Comparison of ENCODE assay signal across 8 mouse cellular contexts in the genomic region with DNA sequence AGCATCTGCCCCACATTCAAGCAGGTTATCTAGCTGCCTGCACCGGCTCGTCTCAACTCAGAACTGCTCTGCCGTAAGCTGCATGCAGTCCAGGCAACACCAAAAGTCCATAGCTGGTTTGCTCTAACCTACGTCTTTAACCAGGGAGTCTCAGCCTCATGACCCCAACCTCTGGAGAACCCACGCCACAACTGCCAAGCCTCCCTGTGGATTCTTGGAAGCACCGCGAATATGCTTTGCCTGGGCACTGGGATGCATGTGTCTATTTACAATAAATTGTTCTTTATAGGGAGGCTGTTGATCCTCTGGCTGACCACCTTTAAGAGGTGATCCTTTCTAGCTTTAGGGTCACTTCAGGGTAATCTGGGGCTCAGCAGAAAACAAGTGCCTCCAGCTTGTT. TPM values are rescaled to one million over a fixed set of nuclear protein-coding genes. Genes with fewer than 3 reads are reported as not detected.
A peak's percentile ranks its signal among the peaks of the same experiment; 100 is the strongest.
DNase-seq lines count a peak whose midpoint lies in the region; ATAC-seq and TF ChIP-seq lines count a peak whose summit lies in the region.

No protein-coding gene starts in this region.

- ATAC-seq in intestine, postnatal 0 days, result no peak
- ATAC-seq in neural tube, embryonic 13.5 days (ENCODE audit: low read depth), result no peak

- H3K4me3 ChIP-seq in left cerebral cortex, adult 2 months, result peak overlapping the region; percentile 83
- peak overlapping the region; percentile 54 for H3K4me3 ChIP-seq in embryonic fibroblast, embryonic 13.5 days (ENCODE audit: insufficient read depth, low read length)
- H3K4me3 ChIP-seq in intestine, postnatal 0 days (ENCODE audit: low read depth, low read length), result peak overlapping the region; percentile 68; the same call in 1 of the 2 replicates
- H3K4me3 ChIP-seq in neural tube, embryonic 13.5 days, result peak overlapping the region; percentile 62

- H3K9ac ChIP-seq in intestine, postnatal 0 days (ENCODE audit: low read depth, low read length), result no peak overlapping the region
- peak overlapping the region; percentile 80; the same call in 1 of the 2 replicates for H3K9ac ChIP-seq in neural tube, embryonic 13.5 days

- H3K36me3 ChIP-seq in intestine, postnatal 0 days (ENCODE audit: control insufficient read depth, insufficient read depth), result peaks cover 48% of the 10 kb centered on the region
- H3K36me3 ChIP-seq in neural tube, embryonic 13.5 days, result peaks cover 53% of the 10 kb centered on the region

- no peak for TF ChIP-seq POLR2A in embryonic fibroblast, embryonic 13.5 days (IDR thresholded peaks at IDR 0.05; ENCODE audit: low read depth, low read length)

- H3K4me2 ChIP-seq in intestine, postnatal 0 days (replicated peaks; ENCODE audit: low read depth), result peak overlapping the region; percentile 89
- peak overlapping the region; percentile 73 for H3K4me2 ChIP-seq in neural tube, embryonic 13.5 days

- H3K27me3 ChIP-seq in intestine, postnatal 0 days (replicated peaks; ENCODE audit: control insufficient read depth, insufficient read depth, low read length), result peaks cover 16% of the 10 kb centered on the region
- peaks cover 25% of the 10 kb centered on the region for H3K27me3 ChIP-seq in neural tube, embryonic 13.5 days

- intact Hi-C loops in left cerebral cortex, adult 2 months (cut with DNase I), result loop anchor here (2.0 to 5.0 kb wide), 2 partner anchors 16 to 95 kb away; no protein-coding TSS in a partner anchor
- intact Hi-C loops in left cerebral cortex, postnatal 4 days (cut with DNase I), result no loop called here

- no peak for DNase-seq in left cerebral cortex, adult 2 months (ENCODE audit: extremely low spot score in 1 of 2, low spot score in 2 of 2)
- DNase-seq in left cerebral cortex, postnatal 4 days, result no peak
- DNase-seq in right cerebral cortex, postnatal 14 days, result no peak
- DNase-seq in natural killer cell, adult 2 months (ENCODE audit: low spot score in 2 of 2), result no peak
- DNase-seq in urinary bladder, postnatal 36 days (ENCODE audit: low spot score in 2 of 2), result no peak

- no peak for TF ChIP-seq CTCF in left cerebral cortex, adult 2 months (IDR thresholded peaks at IDR 0.05)
- TF ChIP-seq CTCF in embryonic fibroblast, embryonic 13.5 days (IDR thresholded peaks at IDR 0.05; ENCODE audit: borderline replicate concordance, insufficient read depth, low read length), result no peak
- TF ChIP-seq CTCF in intestine, postnatal 0 days (IDR thresholded peaks at IDR 0.05; ENCODE audit: low read depth), result no peak

- peak overlapping the region; percentile 98 for H3K27ac ChIP-seq in left cerebral cortex, adult 2 months
- no peak overlapping the region for H3K27ac ChIP-seq in embryonic fibroblast, embryonic 13.5 days (ENCODE audit: insufficient read depth, low read length)
- peak overlapping the region; percentile 93; the same call in 1 of the 2 replicates for H3K27ac ChIP-seq in intestine, postnatal 0 days (ENCODE audit: low read depth, low read length)
- H3K27ac ChIP-seq in neural tube, embryonic 13.5 days (replicated peaks), result no peak overlapping the region

- no peaks in the 10 kb centered on the region for H3K9me3 ChIP-seq in intestine, postnatal 0 days (ENCODE audit: control insufficient read depth)
- H3K9me3 ChIP-seq in neural tube, embryonic 13.5 days, result no peaks in the 10 kb centered on the region

- 76% methylated on average over 7 of the region's 7 CpGs for WGBS in intestine, postnatal 0 days
- WGBS in neural tube, embryonic 13.5 days, result 84% methylated on average over 7 of the region's 7 CpGs

- no peaks in the 10 kb centered on the region; the same call in 1 of the 2 replicates for H3K4me1 ChIP-seq in embryonic fibroblast, embryonic 13.5 days (ENCODE audit: control insufficient read depth, insufficient read depth, low read length)
- H3K4me1 ChIP-seq in intestine, postnatal 0 days (replicated peaks; ENCODE audit: control insufficient read depth, insufficient read depth, low read length), result peaks cover 3% of the 10 kb centered on the region; the same call in 1 of the 2 replicates
- H3K4me1 ChIP-seq in neural tube, embryonic 13.5 days (replicated peaks), result peaks cover 24% of the 10 kb centered on the region

RNA-seq across cellular contexts. Expression of a gene that starts 1.1 kb away (rescaled TPM):
- 10 to 100 TPM; 28.5 to 29.1 TPM for total RNA-seq in left cerebral cortex, adult 2 months (2021)
- total RNA-seq in left cerebral cortex, postnatal 4 days (2021), result 10 to 100 TPM; 25.0 to 28.7 TPM
- polyA plus RNA-seq in embryonic fibroblast, embryonic 13.5 days (2011; ENCODE audit: insufficient read length, low read depth, missing spikeins), result 13.8 and 14.1 TPM in 2 replicates
- 14.6 and 18.0 TPM in 2 replicates for polyA plus RNA-seq in intestine, postnatal 0 days (2015; fragmentation: Nextera tagmentation; extraction: Ambion mirVana)
- 10.9 and 11.3 TPM in 2 replicates for polyA plus RNA-seq in neural tube, embryonic 13.5 days (2015; fragmentation: Nextera tagmentation; extraction: Ambion mirVana)

RNA-seq across cellular contexts. Expression of a gene that starts 4.3 kb away (rescaled TPM):
- 1 to 10 TPM in 1 of 2 experiments, under 1 TPM in 1; 0.77 to 2.1 TPM for total RNA-seq in left cerebral cortex, adult 2 months (2021)
- total RNA-seq in left cerebral cortex, postnatal 4 days (2021), result under 1 TPM; 0.62 to 0.81 TPM
- polyA plus RNA-seq in embryonic fibroblast, embryonic 13.5 days (2011; ENCODE audit: insufficient read length, low read depth, missing spikeins), result not detected in 2 replicates
- polyA plus RNA-seq in intestine, postnatal 0 days (2015; fragmentation: Nextera tagmentation; extraction: Ambion mirVana), result 3.6 and 4.8 TPM in 2 replicates
- polyA plus RNA-seq in neural tube, embryonic 13.5 days (2015; fragmentation: Nextera tagmentation; extraction: Ambion mirVana), result 2.0 and 2.2 TPM in 2 replicates

RNA-seq across cellular contexts. Expression of a gene that starts 6.5 kb away (rescaled TPM):
- total RNA-seq in left cerebral cortex, adult 2 months (2021), result 1 to 10 TPM; 1.1 to 1.8 TPM
- total RNA-seq in left cerebral cortex, postnatal 4 days (2021), result 1 to 10 TPM; 1.8 to 1.9 TPM
- not detected in 2 replicates for polyA plus RNA-seq in embryonic fibroblast, embryonic 13.5 days (2011; ENCODE audit: insufficient read length, low read depth, missing spikeins)
- polyA plus RNA-seq in intestine, postnatal 0 days (2015; fragmentation: Nextera tagmentation; extraction: Ambion mirVana), result 2.1 and 3.2 TPM in 2 replicates
- polyA plus RNA-seq in neural tube, embryonic 13.5 days (2015; fragmentation: Nextera tagmentation; extraction: Ambion mirVana), result 0.27 and 1.9 TPM in 2 replicates

RNA-seq across cellular contexts. Expression of a gene that starts 12.2 kb away (rescaled TPM):
- under 1 TPM; 0.35 to 0.72 TPM for total RNA-seq in left cerebral cortex, adult 2 months (2021)
- not detected for total RNA-seq in left cerebral cortex, postnatal 4 days (2021)
- polyA plus RNA-seq in embryonic fibroblast, embryonic 13.5 days (2011; ENCODE audit: insufficient read length, low read depth, missing spikeins), result not detected in 2 replicates
- polyA plus RNA-seq in intestine, postnatal 0 days (2015; fragmentation: Nextera tagmentation; extraction: Ambion mirVana), result not detected in 2 replicates
- polyA plus RNA-seq in neural tube, embryonic 13.5 days (2015; fragmentation: Nextera tagmentation; extraction: Ambion mirVana), result not detected in 2 replicates

RNA-seq across cellular contexts. Expression of a gene that starts 17.0 kb away (rescaled TPM):
- total RNA-seq in left cerebral cortex, adult 2 months (2021), result 100 to 1,000 TPM; 108 TPM
- 10 to 100 TPM; 86.6 to 93.2 TPM for total RNA-seq in left cerebral cortex, postnatal 4 days (2021)
- polyA plus RNA-seq in embryonic fibroblast, embryonic 13.5 days (2011; ENCODE audit: insufficient read length, low read depth, missing spikeins), result 58.9 and 94.2 TPM in 2 replicates
- 55.2 and 65.2 TPM in 2 replicates for polyA plus RNA-seq in intestine, postnatal 0 days (2015; fragmentation: Nextera tagmentation; extraction: Ambion mirVana)
- polyA plus RNA-seq in neural tube, embryonic 13.5 days (2015; fragmentation: Nextera tagmentation; extraction: Ambion mirVana), result 101 and 117 TPM in 2 replicates

Comparison
In these comparisons a context has a peak if more than half of its experiments do, and no peak if none do; other contexts are left out.
1. H3K27ac ChIP-seq: peak in left cerebral cortex, adult 2 months (single experiment) and intestine, postnatal 0 days (single experiment); none in embryonic fibroblast, embryonic 13.5 days (single experiment) and neural tube, embryonic 13.5 days (single experiment).
2. Peak in every context shown above with its lines, with median percentiles within 50 percentile points of each other: H3K4me3 ChIP-seq.